Mouse (Mus musculus): ENCODE results near the gene Olfr901.
"Not testable (repeated sequence)": the region's sequence is repeated elsewhere in the genome, so short reads cannot be mapped to it uniquely, and the experiment has no call there.

The Olfr901 gene

DNA sequence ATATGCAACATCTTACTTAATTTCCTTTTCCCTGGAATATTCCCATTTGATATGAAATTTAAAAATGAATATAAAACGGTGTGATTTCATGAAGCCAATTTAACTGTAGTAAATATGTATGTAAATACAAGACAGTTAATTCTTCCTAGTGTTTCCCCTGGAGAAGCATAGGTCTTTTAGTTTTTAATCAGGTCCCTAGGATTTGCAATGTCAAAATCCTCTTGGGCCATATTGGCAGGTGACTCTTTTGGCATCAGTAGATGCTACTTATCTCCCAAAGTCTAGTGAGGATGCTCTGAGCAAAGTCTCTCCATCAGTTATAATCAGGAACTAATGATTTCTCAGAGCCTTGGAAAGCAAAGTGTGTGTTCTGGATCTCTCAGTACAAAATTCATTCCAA, at the start of gene Olfr901:
Gene Olfr901, plus strand, starts transcription at position 301 of the 400 bp plus-strand sequence.
- no peak for DNase-seq (ENCODE audit: low read depth in 2 of 2, low spot score in 2 of 2)

DNA sequence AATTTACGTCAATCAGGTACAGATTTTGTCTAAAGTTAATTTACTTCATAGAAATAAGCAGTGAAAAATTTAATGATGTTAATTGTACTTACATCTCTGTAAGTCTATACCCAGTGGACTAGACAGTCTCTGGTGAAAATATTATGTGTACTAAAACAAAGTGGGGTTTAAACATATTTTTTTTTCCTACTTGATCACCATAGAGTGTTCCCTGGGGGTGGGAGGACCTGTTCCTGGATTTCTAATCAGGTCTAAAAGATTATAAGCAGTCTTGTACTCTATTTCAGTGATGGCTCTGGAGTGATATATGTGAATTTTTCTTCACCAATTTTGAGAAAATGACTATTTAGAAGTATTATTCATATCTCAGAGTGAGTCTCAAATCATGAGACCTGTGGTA, 27.9 kb upstream of the Olfr901 start, which contains the start of gene Olfr147:
Gene Olfr147, plus strand, starts transcription at position 301 of the 400 bp plus-strand sequence.
- no peak for DNase-seq (ENCODE audit: low read depth in 2 of 2, low spot score in 2 of 2)

DNA sequence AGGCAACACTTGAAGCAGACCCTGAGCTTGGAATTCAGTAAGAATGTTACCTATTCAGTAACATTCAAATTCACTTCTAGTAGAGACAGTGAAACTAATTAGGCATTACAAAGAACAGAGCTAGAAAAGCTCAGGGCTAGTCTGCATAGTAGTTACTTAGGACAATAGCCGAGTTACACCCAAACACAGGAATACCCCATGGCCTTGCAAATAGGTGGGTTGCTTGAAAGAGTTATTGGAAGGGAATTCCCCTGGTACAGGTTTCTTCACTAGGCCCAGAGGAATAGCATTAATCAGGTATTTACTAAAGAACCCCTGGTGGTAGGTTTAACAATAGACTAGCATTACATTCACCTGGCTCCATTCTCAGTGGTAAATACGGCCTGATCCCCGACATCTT, 21.8 kb upstream of the Olfr901 start:
- DNase-seq (ENCODE audit: low read depth in 2 of 2, low spot score in 2 of 2): not testable (repeated sequence)

DNA sequence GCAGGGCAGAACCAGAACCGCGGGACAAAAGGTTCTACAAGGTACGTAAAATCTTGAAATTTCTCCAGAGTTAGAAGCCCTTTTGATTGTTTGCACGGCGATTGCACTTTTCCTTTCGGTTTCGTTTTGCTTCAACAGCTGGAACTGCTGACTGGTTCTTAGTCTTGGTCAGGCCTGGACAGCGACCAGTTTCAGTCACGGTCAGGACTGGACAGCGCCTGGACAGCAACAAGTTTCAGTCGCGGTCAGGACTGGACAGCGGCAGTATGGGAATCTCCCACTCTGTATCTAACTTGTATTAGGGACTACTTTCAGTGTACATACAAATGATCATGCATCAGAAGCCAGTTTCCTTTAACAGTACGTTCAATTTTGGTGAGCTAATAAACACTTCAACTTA, 15.8 kb upstream of the Olfr901 start:
- DNase-seq (ENCODE audit: low read depth in 2 of 2, low spot score in 2 of 2): not testable (repeated sequence)

DNA sequence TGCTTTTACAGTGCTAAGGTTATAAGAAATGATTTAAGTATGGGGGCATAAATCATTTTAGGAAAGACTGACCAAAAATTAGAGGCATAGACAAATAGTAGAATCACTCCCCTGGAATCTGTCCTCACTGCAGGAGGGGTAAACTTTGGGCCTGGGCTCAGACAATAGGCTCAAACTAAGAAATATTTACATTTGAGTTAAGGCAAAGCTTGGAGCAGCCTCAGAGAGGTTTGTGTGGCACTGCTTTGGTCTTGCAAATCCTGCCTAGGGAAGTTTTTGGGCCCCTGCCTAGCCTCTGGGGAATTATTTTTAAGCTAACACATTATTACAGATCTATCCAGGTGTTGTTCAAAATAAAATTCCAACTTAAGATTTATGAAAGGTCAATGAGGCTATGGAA, 5.5 kb upstream of the Olfr901 start:
- DNase-seq (ENCODE audit: low read depth in 2 of 2, low spot score in 2 of 2): no peak

DNA sequence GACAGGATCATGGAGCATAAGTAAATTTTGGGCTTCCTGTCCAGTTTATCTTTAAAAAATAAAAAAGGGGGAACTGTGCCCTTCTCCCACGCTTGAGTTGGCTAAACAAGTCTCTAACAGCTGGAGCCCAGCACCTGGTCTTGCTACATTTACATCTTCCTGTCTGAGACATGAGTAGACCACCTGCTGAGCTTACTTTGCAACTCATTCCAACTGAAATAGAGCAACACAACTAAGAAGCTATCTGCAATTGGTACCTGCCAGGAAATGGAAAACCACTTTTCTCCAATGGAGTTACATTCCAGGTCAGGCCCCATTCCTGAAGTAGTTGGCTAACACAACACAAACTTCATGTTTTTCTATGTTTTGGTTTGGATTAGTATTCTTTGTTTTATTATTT, 2.2 kb upstream of the Olfr901 start:
- no peak for DNase-seq (ENCODE audit: low read depth in 2 of 2, low spot score in 2 of 2)

DNA sequence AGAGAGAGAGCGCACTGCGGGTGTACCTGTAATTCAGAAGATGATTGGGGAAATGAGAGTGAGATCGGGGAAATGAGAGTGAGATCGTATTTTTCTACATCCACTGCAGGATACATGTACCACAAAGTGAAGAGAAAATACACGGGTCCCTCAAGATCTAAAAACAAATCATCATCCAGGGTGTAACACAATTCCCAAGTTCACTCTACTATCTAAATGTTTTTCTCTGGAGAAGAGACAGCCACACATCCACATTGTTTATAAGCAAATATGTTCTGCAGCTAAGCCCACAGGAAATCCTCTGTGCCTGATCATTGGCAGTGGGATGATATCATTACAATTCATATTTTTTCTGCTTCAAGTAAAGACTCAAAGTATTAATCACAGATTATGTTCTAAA, 18.1 kb downstream of the Olfr901 start, which contains the start of gene Olfr902:
Gene Olfr902, plus strand, starts transcription at position 301 of the 400 bp plus-strand sequence.
- DNase-seq (ENCODE audit: low read depth in 2 of 2, low spot score in 2 of 2): no peak

DNA sequence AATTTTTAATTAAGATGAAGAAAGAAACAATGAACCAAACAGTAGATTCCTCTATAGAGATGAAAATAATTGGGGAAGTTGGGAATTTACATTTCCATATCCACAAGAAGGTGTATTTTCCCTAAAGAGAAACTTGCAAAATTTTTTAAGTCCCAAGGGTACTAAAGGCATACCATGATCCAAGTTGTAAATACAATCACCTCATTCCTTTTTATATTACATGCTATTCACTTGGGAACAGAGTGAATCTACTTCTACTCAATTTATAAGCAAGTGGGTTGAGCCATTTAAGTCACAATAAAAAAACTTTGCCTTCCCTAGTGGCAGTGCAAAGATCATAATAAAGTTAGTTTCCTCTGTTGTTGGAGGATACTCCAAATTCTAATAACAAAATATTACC, 33.6 kb downstream of the Olfr901 start, which contains the start of gene Olfr904:
Gene Olfr904, plus strand, starts transcription at position 301 of the 400 bp plus-strand sequence.
- DNase-seq (ENCODE audit: low read depth in 2 of 2, low spot score in 2 of 2): no peak

DNA sequence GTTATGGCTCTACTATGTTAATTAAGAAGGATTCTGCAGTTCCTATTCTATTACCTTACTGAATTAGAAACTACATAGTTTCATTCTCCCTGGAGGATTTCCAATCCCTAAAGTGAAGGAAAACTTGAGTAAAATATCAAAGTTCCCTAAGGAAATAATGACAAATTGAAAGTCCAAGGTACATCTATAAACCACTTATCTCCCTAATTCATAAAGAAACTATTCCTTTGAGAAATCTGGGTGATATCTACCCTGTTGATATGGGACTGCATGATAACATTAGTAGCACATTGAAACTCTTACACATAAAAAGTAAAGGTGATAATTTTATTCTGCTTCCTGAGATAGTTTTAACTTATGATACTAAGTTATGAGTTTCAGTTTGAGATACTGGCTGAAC, 41.6 kb downstream of the Olfr901 start, which contains the start of gene Olfr905:
Gene Olfr905, plus strand, starts transcription at position 301 of the 400 bp plus-strand sequence.
- no peak for DNase-seq (ENCODE audit: low read depth in 2 of 2, low spot score in 2 of 2)
